Mouse (Mus musculus) stomach, postnatal 0 days (tissue): ENCODE data around the gene Zbtb11.

ENCODE experiments used
- CTCF ChIP-seq: IDR thresholded peaks from 2 replicates; pipeline ENCODE4 v1.5.1; 2016; ENCODE audit warnings: antibody characterized with exemption, low read depth, mild to moderate bottlenecking, moderate library complexity
- EP300 ChIP-seq: optimal IDR thresholded peaks from 2 replicates; pipeline ENCODE3; 2016; ENCODE audit warnings: antibody characterized with exemption

DNA sequence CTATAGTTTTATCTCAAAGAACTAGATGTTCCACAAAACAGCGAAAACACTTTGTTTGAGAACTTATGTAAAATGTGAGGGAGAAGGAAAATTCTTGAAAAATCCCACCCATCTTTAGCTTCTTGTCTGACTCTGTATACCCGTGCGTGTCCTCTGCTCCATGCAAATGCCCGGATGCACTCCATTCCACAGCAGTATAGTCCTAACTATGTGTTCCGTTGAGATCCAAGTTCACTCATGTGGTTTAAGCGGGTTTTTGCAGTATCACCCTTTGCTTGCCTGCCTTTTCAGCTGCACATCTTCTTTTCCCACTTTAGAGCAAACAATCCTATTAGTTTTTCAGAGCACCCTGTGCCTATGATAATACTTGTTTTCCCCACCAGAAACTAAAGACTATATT is 62.8 kb downstream of the Zbtb11 start:
- TF ChIP-seq CTCF: no peak
- no peak for TF ChIP-seq EP300
